Mouse (Mus musculus): ENCODE data around the gene Hist2h2aa2.

DNA sequence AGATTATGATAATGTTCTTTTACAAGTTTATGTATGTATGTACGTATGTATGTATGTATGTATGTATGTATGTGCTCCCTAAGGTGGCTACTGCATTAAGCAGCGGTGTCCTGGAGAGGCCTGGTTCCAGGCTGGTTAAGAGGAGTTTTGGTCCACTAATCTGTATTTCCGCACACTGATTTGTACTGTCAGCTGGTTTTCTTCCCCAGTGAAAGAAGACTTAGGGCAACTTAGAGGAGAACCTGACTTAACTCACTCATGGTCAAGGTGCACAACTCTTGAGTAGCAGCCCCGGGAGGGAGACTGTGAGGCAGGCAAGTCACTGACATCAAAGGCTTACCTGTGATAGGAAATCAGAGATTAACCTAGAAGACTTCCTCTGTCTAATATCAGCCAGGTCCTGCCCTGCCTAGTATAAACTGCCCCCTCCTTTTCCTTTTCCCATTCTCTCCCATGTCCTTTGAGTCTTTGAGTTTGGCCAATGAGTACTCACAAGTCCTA is 3.2 kb downstream of the Hist2h2aa2 start:
- TF ChIP-seq CTCF (IDR thresholded peaks at IDR 0.05; ENCODE audit: insufficient read depth, low read length) (no peak), POLR2A (IDR thresholded peaks at IDR 0.05; ENCODE audit: borderline replicate concordance, extremely low read depth, low read depth, low read length) (no peak)
